Mouse (Mus musculus) stomach, embryonic 14.5 days (tissue): ENCODE results near the gene Med24. TPM values are rescaled to one million over a fixed set of nuclear protein-coding genes. Genes with fewer than 3 reads are reported as not detected.

Experiments used
- ATAC-seq: fragments of 200-750 bp; cut with Nextera tagmentation; 2 replicates; pipeline ENCODE4 v1.8.0; 2017; ENCODE audit warnings: low read depth, moderate TSS enrichment; ENCODE audit not compliant: insufficient number of reproducible peaks, insufficient read depth, low FRiP score
- H3K27ac ChIP-seq: fragments of 300-500 bp; sonication (generic); 2 replicates; pipeline ENCODE4 v1.5.1; 2014; ENCODE audit warnings: mild to moderate bottlenecking, low read length, moderate library complexity, mixed read lengths
- H3K27me3 ChIP-seq: fragments of 300-500 bp; sonication (generic); 2 replicates; pipeline ENCODE4 v1.6.1; 2014; ENCODE audit warnings: low read length, control low read depth, mixed read lengths; ENCODE audit not compliant: control insufficient read depth, insufficient read depth
- H3K36me3 ChIP-seq: fragments of 300-500 bp; sonication (generic); 2 replicates; pipeline ENCODE4 v1.6.1; 2014; ENCODE audit warnings: mild to moderate bottlenecking, control low read depth, low read length, moderate library complexity, mixed read lengths; ENCODE audit not compliant: control insufficient read depth, insufficient read depth
- H3K4me1 ChIP-seq: fragments of 300-500 bp; sonication (generic); 2 replicates; pipeline ENCODE4 v1.6.1; 2014; ENCODE audit warnings: low read length, control low read depth, mixed read lengths; ENCODE audit not compliant: control insufficient read depth, insufficient read depth
- H3K4me2 ChIP-seq: fragments of 300-500 bp; sonication (generic); replicated peaks from 2 replicates; pipeline ENCODE4 v1.6.1; 2014; ENCODE audit warnings: low read depth, low read length, control low read depth
- H3K4me3 ChIP-seq: fragments of 300-500 bp; sonication (generic); 2 replicates; pipeline ENCODE4 v1.5.1; 2014; ENCODE audit warnings: low read depth, low read length, control low read depth
- H3K9ac ChIP-seq: fragments of 300-500 bp; sonication (generic); replicated peaks from 2 replicates; pipeline ENCODE4 v1.6.1; 2014; ENCODE audit warnings: low read depth, mild to moderate bottlenecking, control low read depth, low read length, moderate library complexity, mixed read lengths
- H3K9me3 ChIP-seq: fragments of 300-500 bp; sonication (generic); 2 replicates; pipeline ENCODE4 v1.6.1; 2016; ENCODE audit warnings: low read depth, low read length, control low read depth; ENCODE audit not compliant: control insufficient read depth
- WGBS: fragments of 180-500 bp; shearing (Covaris S2); extraction: QIAGEN DNeasy Blood & Tissue Kit; methylation state at CpG from one replicate; pipeline ENCODE4 v1.1.7; 2014; 5-methylcytosine and 5-hydroxymethylcytosine counted together
- polyA plus RNA-seq: library from polyadenylated mRNA; unstranded; fragments of >200 nt; fragmentation: Nextera tagmentation; extraction: Ambion mirVana; gene quantifications from 2 replicates; pipeline ENCODE4 v1.2.1, GENCODE M21; 2014

The Med24 gene
- polyA plus RNA-seq, 1 experiment from 2014 or later: 41.0 TPM

DNA sequence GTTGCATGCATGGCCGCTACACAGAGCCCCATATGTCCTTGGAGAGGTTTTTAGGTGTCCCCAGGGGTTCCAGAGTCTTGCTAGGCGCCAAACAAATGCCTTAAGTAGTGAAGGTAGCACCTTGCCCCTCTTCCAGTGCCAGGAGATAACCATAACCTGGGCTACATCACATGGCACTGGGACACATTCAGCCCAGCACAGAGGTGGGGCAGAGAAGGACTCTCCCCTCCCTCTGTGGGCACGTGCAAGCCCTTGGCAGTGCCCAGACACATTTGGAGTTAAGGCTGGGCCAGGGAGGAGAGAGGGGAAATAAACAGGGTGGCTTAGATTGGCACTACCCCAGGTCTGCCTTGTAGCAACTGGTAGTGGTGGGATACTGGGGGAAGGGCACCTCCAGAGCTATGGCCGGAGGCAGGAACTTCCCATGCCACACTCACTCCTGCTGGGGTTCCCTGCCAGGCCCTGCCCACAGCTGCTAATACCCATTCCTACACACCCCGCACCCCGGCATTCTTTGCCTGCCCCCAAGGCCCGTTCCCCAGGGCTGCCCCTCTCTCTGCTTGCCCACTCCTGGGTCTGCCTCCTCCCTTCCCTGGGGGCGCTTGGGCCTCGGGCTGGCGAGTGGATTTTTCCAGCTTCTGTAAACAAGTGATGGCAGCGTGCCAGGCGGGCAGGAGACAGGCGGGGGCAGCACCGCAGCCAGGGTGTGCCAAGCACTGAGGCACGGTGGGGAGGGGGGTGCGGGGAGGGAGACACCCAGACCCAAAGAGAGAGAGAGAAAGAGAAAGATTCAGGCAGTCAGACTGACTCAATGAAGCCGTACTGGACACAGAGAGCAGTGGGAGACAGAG lies 21.3 kb upstream of the Med24 start:
- no peaks in the 10 kb centered on the region for H3K27me3 ChIP-seq
- H3K4me2 ChIP-seq: peak overlapping the region; percentile 32
- ATAC-seq: 0 out of 2 replicates have a peak, but pooled peaks have one; percentile 1
- H3K27ac ChIP-seq: peak overlapping the region; percentile 76
- peaks cover 83% of the 10 kb centered on the region for H3K4me1 ChIP-seq
- WGBS: 25% methylated on average over 17 of the region's 17 CpGs
- H3K9ac ChIP-seq: 0 out of 2 replicates have a peak overlapping the region, but pooled peaks have one; percentile 18
- H3K9me3 ChIP-seq: no peaks in the 10 kb centered on the region
- H3K4me3 ChIP-seq: no peak overlapping the region
- peaks cover 11% of the 10 kb centered on the region; the same call in 1 of the 2 replicates for H3K36me3 ChIP-seq

DNA sequence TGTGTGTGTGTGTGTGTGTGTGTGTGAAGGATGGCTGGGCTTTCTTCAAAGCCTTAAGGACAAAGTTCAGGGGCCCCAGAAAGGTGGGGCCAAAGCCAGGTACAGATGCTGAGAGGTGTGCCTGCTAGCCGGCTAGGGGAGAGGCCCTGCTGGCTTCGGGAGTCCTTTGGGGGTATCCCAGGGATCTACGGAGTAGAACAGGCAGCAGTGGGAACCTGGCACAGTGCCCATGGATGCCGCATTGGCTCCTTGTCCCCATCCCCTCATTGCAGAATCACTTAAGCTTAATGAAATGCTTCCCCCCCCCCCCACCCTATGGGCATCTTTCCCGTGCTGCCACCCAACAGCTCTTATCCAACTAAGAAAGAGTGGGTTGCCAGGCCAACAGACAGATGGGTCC lies 20.5 kb upstream of the Med24 start:
- Histone ChIP-seq H3K27ac (peak overlapping the region; percentile 76), H3K36me3 (peaks cover 11% of the 10 kb centered on the region; the same call in 1 of the 2 replicates), H3K4me2 (peak overlapping the region; percentile 23; the same call in 1 of the 2 replicates), H3K4me3 (no peak overlapping the region), H3K27me3 (no peaks in the 10 kb centered on the region), H3K9ac (no peak overlapping the region), H3K4me1 (peaks cover 87% of the 10 kb centered on the region), H3K9me3 (no peaks in the 10 kb centered on the region)
- 24% methylated on average over 5 of the region's 5 CpGs for WGBS
- ATAC-seq: no peak

- Histone ChIP-seq H3K4me3 (no peak overlapping the region), H3K9me3 (no peaks in the 10 kb centered on the region), H3K4me2 (peak overlapping the region; percentile 23), H3K27ac (peak overlapping the region; percentile 76), H3K27me3 (no peaks in the 10 kb centered on the region), H3K9ac (no peak overlapping the region), H3K4me1 (peaks cover 88% of the 10 kb centered on the region), H3K36me3 (peaks cover 5% of the 10 kb centered on the region; the same call in 1 of the 2 replicates)
- WGBS: 25% methylated on average over 15 of the region's 15 CpGs
- no peak for ATAC-seq
Measured at GRCm38 (mm10) chr11:98748506-98749416, 19.5 kb upstream of the Med24 start.

DNA sequence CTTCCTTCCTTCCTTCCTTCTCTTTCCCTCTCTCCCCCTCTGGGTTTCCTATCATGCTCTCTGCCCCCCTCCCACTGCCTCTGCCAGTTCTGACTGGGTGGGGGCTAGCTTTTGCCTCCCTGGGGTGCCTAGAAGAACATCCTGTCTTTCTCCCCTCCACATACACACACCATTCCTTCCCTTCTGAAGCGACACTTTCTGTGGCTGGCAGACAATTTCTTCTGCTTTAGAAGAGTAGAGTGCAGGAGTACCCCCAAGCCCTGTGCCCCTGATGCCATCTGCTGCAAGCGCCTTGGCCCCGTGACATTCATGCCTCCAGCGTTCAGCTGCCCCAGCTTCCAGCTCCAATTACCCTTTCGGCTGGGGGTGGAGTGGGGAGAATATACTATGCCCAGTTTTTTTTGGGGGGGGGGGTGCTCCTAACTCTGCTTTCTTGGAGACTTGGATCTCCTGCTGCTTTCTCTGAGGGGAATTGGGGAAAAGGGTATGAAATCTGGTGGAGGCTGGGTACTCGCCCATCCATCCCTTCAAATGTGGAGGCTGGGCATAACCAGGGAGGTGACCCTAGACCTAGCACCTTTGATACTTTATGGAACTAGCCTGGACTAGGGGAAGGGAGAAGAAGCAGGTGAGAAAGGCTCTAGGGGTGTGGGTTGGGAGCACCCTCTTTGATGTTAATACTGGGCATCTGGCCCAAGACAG lies 18.7 kb upstream of the Med24 start:
- peaks cover 94% of the 10 kb centered on the region for H3K4me1 ChIP-seq
- no peak for ATAC-seq
- H3K9me3 ChIP-seq: no peaks in the 10 kb centered on the region
- no peaks in the 10 kb centered on the region for H3K36me3 ChIP-seq
- WGBS: 23% methylated on average over 6 of the region's 6 CpGs
- H3K4me2 ChIP-seq: peak overlapping the region; percentile 23
- peak overlapping the region; percentile 76 for H3K27ac ChIP-seq
- no peak overlapping the region for H3K4me3 ChIP-seq
- no peaks in the 10 kb centered on the region for H3K27me3 ChIP-seq
- no peak overlapping the region for H3K9ac ChIP-seq

- Histone ChIP-seq H3K9me3 (no peaks in the 10 kb centered on the region), H3K4me2 (peak overlapping the region; percentile 44), H3K27me3 (no peaks in the 10 kb centered on the region), H3K4me3 (0 out of 2 replicates have a peak overlapping the region, but pooled peaks have one; percentile 9), H3K4me1 (peaks cover 91% of the 10 kb centered on the region), H3K9ac (0 out of 2 replicates have a peak overlapping the region, but pooled peaks have one; percentile 10), H3K27ac (peak overlapping the region; percentile 58), H3K36me3 (no peaks in the 10 kb centered on the region)
- ATAC-seq: peak; percentile 39; the same call in 1 of the 2 replicates
- 4% methylated on average over 19 of the region's 19 CpGs for WGBS
Measured at GRCm38 (mm10) chr11:98746855-98747693, 17.8 kb upstream of the Med24 start.

- Histone ChIP-seq H3K4me3 (no peak overlapping the region), H3K9me3 (no peaks in the 10 kb centered on the region), H3K27ac (peak overlapping the region; percentile 58), H3K4me1 (peaks cover 85% of the 10 kb centered on the region), H3K36me3 (no peaks in the 10 kb centered on the region), H3K4me2 (peak overlapping the region; percentile 44), H3K27me3 (no peaks in the 10 kb centered on the region), H3K9ac (no peak overlapping the region)
- 46% methylated on average over 12 of the region's 12 CpGs for WGBS
- no peak for ATAC-seq
Measured at GRCm38 (mm10) chr11:98745932-98746853, 17.0 kb upstream of the Med24 start.
